ENCODE assay signal across 24 mouse cellular contexts in the genomic region with DNA sequence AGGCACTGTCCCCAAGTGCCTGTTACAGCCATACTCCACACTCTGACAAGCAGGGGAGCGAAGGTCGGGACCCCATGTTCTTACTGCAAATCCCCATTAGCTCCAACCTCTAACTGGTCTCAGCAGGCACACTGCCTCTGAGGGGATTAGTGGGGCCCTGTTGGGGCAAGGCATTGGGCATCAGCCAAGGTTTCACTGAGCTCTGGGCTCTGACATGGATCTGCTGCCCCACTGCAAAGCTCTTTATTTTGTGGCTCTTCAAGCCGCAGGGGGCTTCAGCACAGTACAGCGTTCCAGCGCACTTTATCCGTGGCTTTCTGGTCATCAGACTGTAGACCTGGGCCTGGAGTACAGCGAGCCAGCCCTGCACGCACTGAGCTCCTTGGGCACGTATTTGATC.
DNase-seq lines count a peak whose midpoint lies in the region; ATAC-seq and TF ChIP-seq lines count a peak whose summit lies in the region.
"Had no signal": no experiment of that assay in that cellular context is flagged by ENCODE, and none has a peak within 500 bp of the region (broad histone marks: within the 10 kb centered on the region; RNA-seq: fewer than 3 reads in every experiment).

No protein-coding gene starts in this region.

- peaks cover 77% of the 10 kb centered on the region for H3K27me3 ChIP-seq in forebrain, embryonic 12.5 days
- no peaks in the 10 kb centered on the region; the same call in 1 of the 2 replicates for H3K27me3 ChIP-seq in forebrain, postnatal 0 days (ENCODE audit: insufficient read depth, low read length)
- H3K27me3 ChIP-seq in midbrain, embryonic 13.5 days: peaks cover 40% of the 10 kb centered on the region

- H3K9me3 ChIP-seq in forebrain, embryonic 12.5 days: no peaks in the 10 kb centered on the region
- no peaks in the 10 kb centered on the region for H3K9me3 ChIP-seq in forebrain, postnatal 0 days (ENCODE audit: low read length)
- no peaks in the 10 kb centered on the region for H3K9me3 ChIP-seq in midbrain, embryonic 13.5 days
- H3K9me3 ChIP-seq: embryonic facial prominence, embryonic 10.5 days; heart, embryonic 13.5 days had no signal

- H3K9ac ChIP-seq in forebrain, embryonic 12.5 days: no peak overlapping the region
- no peak overlapping the region for H3K9ac ChIP-seq in forebrain, postnatal 0 days
- no peak overlapping the region for H3K9ac ChIP-seq in midbrain, embryonic 13.5 days (replicated peaks)
- H3K9ac ChIP-seq: heart, embryonic 13.5 days; hindbrain, embryonic 14.5 days; liver, postnatal 0 days had no signal

- H3K4me2 ChIP-seq in forebrain, embryonic 12.5 days: peak overlapping the region; percentile 6; the same call in 1 of the 2 replicates
- no peak overlapping the region for H3K4me2 ChIP-seq in forebrain, postnatal 0 days (ENCODE audit: low read depth)
- peak overlapping the region; percentile 17 for H3K4me2 ChIP-seq in midbrain, embryonic 13.5 days (replicated peaks)
- H3K4me2 ChIP-seq: heart, embryonic 13.5 days; hindbrain, embryonic 14.5 days; liver, embryonic 11.5 days had no signal

- ATAC-seq in forebrain, embryonic 12.5 days (ENCODE audit: low FRiP score): no peak
- ATAC-seq in forebrain, postnatal 0 days: no peak
- 0 out of 2 replicates have a peak, but pooled peaks have one; percentile 10 for ATAC-seq in midbrain, embryonic 13.5 days
- ATAC-seq: inflammation-experienced regulatory T-cells, adult 6 months; liver, postnatal 0 days; lung, postnatal 0 days had no signal

- no peaks in the 10 kb centered on the region for H3K36me3 ChIP-seq in forebrain, embryonic 12.5 days (replicated peaks)
- no peaks in the 10 kb centered on the region for H3K36me3 ChIP-seq in forebrain, postnatal 0 days (ENCODE audit: insufficient read depth)
- H3K36me3 ChIP-seq in midbrain, embryonic 13.5 days: no peaks in the 10 kb centered on the region
- H3K36me3 ChIP-seq: embryonic facial prominence, embryonic 10.5 days; heart, embryonic 13.5 days had no signal

- WGBS in forebrain, embryonic 12.5 days: 11% methylated on average over 9 of the region's 9 CpGs
- WGBS in forebrain, postnatal 0 days: 15% methylated on average over 9 of the region's 9 CpGs
- WGBS in midbrain, embryonic 13.5 days: 10% methylated on average over 9 of the region's 9 CpGs

- no peak overlapping the region for H3K27ac ChIP-seq in forebrain, embryonic 12.5 days
- no peak overlapping the region for H3K27ac ChIP-seq in forebrain, postnatal 0 days (ENCODE audit: low read depth, low read length)
- H3K27ac ChIP-seq in midbrain, embryonic 13.5 days: no peak overlapping the region
- H3K27ac ChIP-seq: embryonic facial prominence, embryonic 10.5 days; heart, adult 2 months; heart, embryonic 13.5 days; hindbrain, embryonic 14.5 days; stomach, postnatal 0 days had no signal

- no peak for TF ChIP-seq CTCF in forebrain, postnatal 0 days (IDR thresholded peaks at IDR 0.05; ENCODE audit: low read depth)
- TF ChIP-seq CTCF in brain, embryonic 14.5 days (IDR thresholded peaks at IDR 0.05; ENCODE audit: borderline replicate concordance, extremely low read depth, insufficient read depth, insufficient read length): no peak

- TF ChIP-seq POLR2A in brain, embryonic 14.5 days (IDR thresholded peaks at IDR 0.05; ENCODE audit: borderline replicate concordance, extremely low read depth, insufficient read depth, insufficient read length, poor library complexity, severe bottlenecking): no peak

- no peak overlapping the region for H3K4me3 ChIP-seq in forebrain, embryonic 12.5 days (replicated peaks)
- H3K4me3 ChIP-seq in forebrain, postnatal 0 days (ENCODE audit: low read depth, low read length): no peak overlapping the region
- no peak overlapping the region for H3K4me3 ChIP-seq in midbrain, embryonic 13.5 days (replicated peaks)
- H3K4me3 ChIP-seq: embryonic facial prominence, embryonic 10.5 days; heart, adult 2 months; heart, embryonic 13.5 days had no signal

- peaks cover 63% of the 10 kb centered on the region for H3K4me1 ChIP-seq in forebrain, embryonic 12.5 days
- peaks cover 19% of the 10 kb centered on the region for H3K4me1 ChIP-seq in forebrain, postnatal 0 days (ENCODE audit: insufficient read depth)
- peaks cover 84% of the 10 kb centered on the region for H3K4me1 ChIP-seq in midbrain, embryonic 13.5 days (replicated peaks)
- H3K4me1 ChIP-seq: heart, embryonic 13.5 days had no signal

- no peak for DNase-seq in forebrain, postnatal 0 days
- DNase-seq in brain, embryonic 14.5 days (ENCODE audit: low read depth): peak; percentile 80
- DNase-seq in retina, embryonic 14.5 days (ENCODE audit: low spot score): peak; percentile 51
- DNase-seq in cerebellum, adult 11 months: no peak
- DNase-seq in gastrocnemius, adult 18-20 months (ENCODE audit: low spot score): no peak
- DNase-seq: adrenal gland, postnatal 10 days; cerebellum, adult 9-11 months; gastrocnemius, postnatal 36 days; heart, adult 2 months; heart, postnatal 14 days; kidney, adult 8-10 months; kidney, postnatal 10 days; liver, postnatal 0 days; thymus, adult 2 months; thymus, postnatal 4 days had no signal

Comparison
In these comparisons a context has a peak if more than half of its experiments do, and no peak if none do; other contexts are left out.
1. DNase-seq: peak in brain, embryonic 14.5 days (single experiment) and retina, embryonic 14.5 days (single experiment); none in forebrain, postnatal 0 days (single experiment), cerebellum, adult 11 months (single experiment) and gastrocnemius, adult 18-20 months (single experiment).